Mouse (Mus musculus) kidney, adult 11 months (tissue): ENCODE data around the gene Ruvbl2.
A peak's percentile ranks its signal among the peaks of the same experiment; 100 is the strongest.
"Not testable (repeated sequence)": the region's sequence is repeated elsewhere in the genome, so short reads cannot be mapped to it uniquely, and the experiment has no call there.

Experiments
- DNase-seq: peaks from one replicate; pipeline ENCODE4 v3.0.0; 2022

The Ruvbl2 gene

GRCm38 (mm10) chr7:45437521-45438276 is at the start of gene Ruvbl2:
TSS of gene Ruvbl2 (minus strand) at chr7:45438096.
- DNase-seq: peak; percentile 69

- DNase-seq: no peak
Observed at GRCm38 (mm10) chr7:45486761-45487415, 49.0 kb upstream of the Ruvbl2 start, which contains the start of gene Gm45808. TSS of gene Gm45808 (minus strand) at chr7:45486811.

- no peak for DNase-seq
Observed at GRCm38 (mm10) chr7:45486158-45486557, 48.3 kb upstream of the Ruvbl2 start.

GRCm38 (mm10) chr7:45484985-45485384 is 47.1 kb upstream of the Ruvbl2 start:
- not testable (repeated sequence) for DNase-seq

GRCm38 (mm10) chr7:45482166-45482565 is 44.3 kb upstream of the Ruvbl2 start:
- no peak for DNase-seq

- DNase-seq: peak; percentile 79
Observed at GRCm38 (mm10) chr7:45481374-45481927, 43.6 kb upstream of the Ruvbl2 start, which contains the start of gene Tulp2. TSS of gene Tulp2 (plus strand) at chr7:45481877.

GRCm38 (mm10) chr7:45480310-45480709 is 42.4 kb upstream of the Ruvbl2 start:
- DNase-seq: not testable (repeated sequence)

GRCm38 (mm10) chr7:45478774-45479173 is 40.9 kb upstream of the Ruvbl2 start:
- no peak for DNase-seq

GRCm38 (mm10) chr7:45477003-45477402 is 39.1 kb upstream of the Ruvbl2 start:
- no peak for DNase-seq

GRCm38 (mm10) chr7:45476453-45476852 is 38.6 kb upstream of the Ruvbl2 start:
- no peak for DNase-seq

GRCm38 (mm10) chr7:45475291-45475969 is 37.5 kb upstream of the Ruvbl2 start:
- DNase-seq: peak; percentile 61

GRCm38 (mm10) chr7:45470869-45471268 is 33.0 kb upstream of the Ruvbl2 start:
- DNase-seq: peak; percentile 63

- no peak for DNase-seq
Observed at GRCm38 (mm10) chr7:45467090-45467670, 29.3 kb upstream of the Ruvbl2 start.

- DNase-seq: peak; percentile 94
Observed at GRCm38 (mm10) chr7:45466283-45467089, 28.6 kb upstream of the Ruvbl2 start, which contains the start of gene Bax. TSS of gene Bax (minus strand) at chr7:45466898.

GRCm38 (mm10) chr7:45465549-45465948 is 27.7 kb upstream of the Ruvbl2 start:
- peak; percentile 59 for DNase-seq

GRCm38 (mm10) chr7:45465112-45465511 is 27.2 kb upstream of the Ruvbl2 start:
- no peak for DNase-seq

- DNase-seq: no peak
Observed at GRCm38 (mm10) chr7:45463987-45464778, 26.3 kb upstream of the Ruvbl2 start.

GRCm38 (mm10) chr7:45462868-45463267 is 25.0 kb upstream of the Ruvbl2 start:
- DNase-seq: not testable (repeated sequence)

- no peak for DNase-seq
Observed at GRCm38 (mm10) chr7:45462325-45462724, 24.4 kb upstream of the Ruvbl2 start.

- no peak for DNase-seq
Observed at GRCm38 (mm10) chr7:45461781-45462180, 23.9 kb upstream of the Ruvbl2 start.

- DNase-seq: no peak
Observed at GRCm38 (mm10) chr7:45461326-45461725, 23.4 kb upstream of the Ruvbl2 start.
